Mouse (Mus musculus): Measurements from ENCODE around the gene Dusp22.

DNA sequence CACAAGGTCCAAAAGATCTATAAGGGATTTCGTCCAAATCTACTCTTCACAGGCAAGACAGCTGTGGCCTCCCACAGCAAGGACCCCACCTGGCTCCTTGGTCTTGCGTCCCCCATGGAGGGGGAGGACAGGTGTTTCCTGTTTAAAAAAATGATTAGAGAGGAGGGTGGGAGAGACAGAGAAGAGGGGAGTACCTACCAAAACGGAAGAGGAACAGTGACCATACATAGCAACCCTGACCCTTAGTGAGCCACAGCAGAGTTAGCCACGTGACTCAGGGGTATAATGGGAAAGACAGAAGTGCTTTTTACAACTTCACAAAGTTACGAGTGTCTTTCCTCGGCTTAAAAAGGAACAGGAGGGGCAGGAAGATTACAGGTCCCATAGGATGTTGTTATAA is 26.8 kb upstream of the Dusp22 start:
- TF ChIP-seq POLR2A (IDR thresholded peaks at IDR 0.05; ENCODE audit: low read depth, low read length) (no peak), CTCF (IDR thresholded peaks at IDR 0.05; ENCODE audit: extremely low read depth, insufficient read length, insufficient replicate concordance, low read depth, low read length) (no peak)

All from small intestine, adult 2 months (tissue).